In the genomic region with DNA sequence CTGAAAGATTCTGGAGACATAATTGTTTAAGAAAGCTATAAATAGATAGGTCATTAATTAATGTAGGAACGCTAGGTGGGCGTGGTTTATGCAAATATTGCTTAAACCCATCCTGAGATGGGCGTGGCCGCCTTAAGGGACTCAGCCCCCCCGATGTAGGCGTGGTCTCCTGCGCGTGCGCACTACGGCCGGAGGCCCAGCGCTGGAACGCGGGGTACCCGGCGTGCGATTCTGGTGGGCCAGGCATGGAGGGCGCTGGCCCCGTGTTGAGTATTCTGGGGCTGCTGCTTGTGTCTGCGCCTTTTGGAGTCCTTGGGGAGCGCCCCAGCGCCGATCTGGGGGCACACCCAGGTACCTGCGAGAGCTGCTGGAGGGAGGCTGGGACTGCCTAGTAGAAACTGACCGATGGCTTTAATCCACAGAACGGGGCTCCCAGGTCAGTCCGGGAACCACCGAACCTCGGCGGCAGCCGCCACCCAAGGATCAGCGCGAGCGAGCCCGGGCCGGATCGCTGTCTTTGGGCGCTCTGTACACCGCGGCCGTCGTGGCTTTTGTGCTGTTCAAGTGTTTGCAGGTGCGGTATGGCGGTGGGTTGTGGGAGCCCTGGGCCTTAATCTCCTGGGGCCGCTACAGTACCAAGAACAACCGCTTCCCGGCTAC, we compare ENCODE assay signal across 8 mouse cellular contexts. TPM values are rescaled to one million over a fixed set of nuclear protein-coding genes. Genes with fewer than 3 reads are reported as not detected.
DNase-seq lines count a peak whose midpoint lies in the region; ATAC-seq and TF ChIP-seq lines count a peak whose summit lies in the region.

No protein-coding gene starts in this region.

- peak; percentile 91 for ATAC-seq in embryonic facial prominence, embryonic 11.5 days (replicated peaks; ENCODE audit: insufficient number of reproducible peaks, low FRiP score, low TSS enrichment, low read depth)
- ATAC-seq in limb, embryonic 11.5 days (ENCODE audit: insufficient number of reproducible peaks, low FRiP score, low TSS enrichment, low read depth), result peak; percentile 83
- ATAC-seq in midbrain, embryonic 13.5 days, result peak; percentile 90

- H3K9me3 ChIP-seq in embryonic facial prominence, embryonic 11.5 days (replicated peaks; ENCODE audit: control insufficient read depth, low read length), result no peaks in the 10 kb centered on the region
- H3K9me3 ChIP-seq in limb, embryonic 11.5 days (ENCODE audit: control insufficient read depth, low read length), result no peaks in the 10 kb centered on the region
- no peaks in the 10 kb centered on the region for H3K9me3 ChIP-seq in midbrain, embryonic 13.5 days

- peak overlapping the region; percentile 58 for H3K9ac ChIP-seq in embryonic facial prominence, embryonic 11.5 days (replicated peaks; ENCODE audit: low read length)
- peak overlapping the region; percentile 85 for H3K9ac ChIP-seq in limb, embryonic 11.5 days (ENCODE audit: low read length)
- H3K9ac ChIP-seq in midbrain, embryonic 13.5 days (replicated peaks), result peak overlapping the region; percentile 80

- H3K27ac ChIP-seq in embryonic facial prominence, embryonic 11.5 days (replicated peaks; ENCODE audit: low read depth, low read length), result peak overlapping the region; percentile 60
- peak overlapping the region; percentile 82 for H3K27ac ChIP-seq in limb, embryonic 11.5 days (replicated peaks; ENCODE audit: low read depth, low read length)
- H3K27ac ChIP-seq in midbrain, embryonic 13.5 days, result peak overlapping the region; percentile 89
- peak overlapping the region; percentile 47 for H3K27ac ChIP-seq in small intestine, adult 2 months (ENCODE audit: insufficient read depth, low read depth, low read length)

- TF ChIP-seq CTCF in small intestine, adult 2 months (IDR thresholded peaks at IDR 0.05; ENCODE audit: extremely low read depth, insufficient read length, insufficient replicate concordance, low read depth, low read length), result no peak

- peak; percentile 97 for DNase-seq in 3134 (ENCODE audit: extremely low read depth, insufficient read length, low spot score)
- peak; percentile 97 for DNase-seq in adrenal gland, postnatal 25 days
- peak; percentile 99 for DNase-seq in embryonic facial prominence, embryonic 11.5 days (ENCODE audit: low spot score)
- DNase-seq in heart, adult 11 months, result peak; percentile 100
- DNase-seq in kidney, adult 18-20 months, result peak; percentile 99
- peak; percentile 98 for DNase-seq in limb, embryonic 11.5 days (ENCODE audit: low spot score)

- peak overlapping the region; percentile 52 for H3K4me3 ChIP-seq in embryonic facial prominence, embryonic 11.5 days (ENCODE audit: low read depth, low read length)
- H3K4me3 ChIP-seq in limb, embryonic 11.5 days (ENCODE audit: low read depth, low read length), result peak overlapping the region; percentile 71
- peak overlapping the region; percentile 74 for H3K4me3 ChIP-seq in midbrain, embryonic 13.5 days (replicated peaks)
- peak overlapping the region; percentile 90 for H3K4me3 ChIP-seq in small intestine, adult 2 months (ENCODE audit: low read depth, low read length)

- H3K36me3 ChIP-seq in embryonic facial prominence, embryonic 11.5 days (replicated peaks; ENCODE audit: control insufficient read depth, insufficient read depth, low read depth, low read length), result 0 out of 2 replicates have a peak, but pooled peaks cover 3% of the 10 kb centered on the region
- peaks cover 7% of the 10 kb centered on the region; the same call in 1 of the 2 replicates for H3K36me3 ChIP-seq in limb, embryonic 11.5 days (ENCODE audit: control insufficient read depth, insufficient read depth, low read length)
- H3K36me3 ChIP-seq in midbrain, embryonic 13.5 days, result 0 out of 2 replicates have a peak, but pooled peaks cover 9% of the 10 kb centered on the region
- H3K36me3 ChIP-seq in small intestine, adult 2 months (ENCODE audit: control insufficient read depth, insufficient read depth, low read length), result peaks cover 8% of the 10 kb centered on the region; the same call in 1 of the 2 replicates

- peaks cover under 1% of the 10 kb centered on the region for H3K4me1 ChIP-seq in embryonic facial prominence, embryonic 11.5 days (ENCODE audit: control insufficient read depth, insufficient read depth, low read length)
- peaks cover 12% of the 10 kb centered on the region for H3K4me1 ChIP-seq in limb, embryonic 11.5 days (ENCODE audit: control insufficient read depth, insufficient read depth, low read length)
- peaks cover 36% of the 10 kb centered on the region for H3K4me1 ChIP-seq in midbrain, embryonic 13.5 days (replicated peaks)
- H3K4me1 ChIP-seq in small intestine, adult 2 months (ENCODE audit: control insufficient read depth, insufficient read depth, insufficient read length, low read length), result peaks cover 10% of the 10 kb centered on the region

- WGBS in embryonic facial prominence, embryonic 11.5 days, result 1% methylated on average over 47 of the region's 47 CpGs
- WGBS in limb, embryonic 11.5 days, result under 1% methylated on average over 47 of the region's 47 CpGs
- 0% methylated on average over 47 of the region's 47 CpGs for WGBS in midbrain, embryonic 13.5 days
- WGBS in small intestine, adult 2 months, result under 1% methylated on average over 47 of the region's 47 CpGs

- no peaks in the 10 kb centered on the region for H3K27me3 ChIP-seq in embryonic facial prominence, embryonic 11.5 days (ENCODE audit: control insufficient read depth, insufficient read depth, low read length)
- no peaks in the 10 kb centered on the region for H3K27me3 ChIP-seq in limb, embryonic 11.5 days (ENCODE audit: control insufficient read depth, insufficient read depth, low read length)
- H3K27me3 ChIP-seq in midbrain, embryonic 13.5 days, result no peaks in the 10 kb centered on the region
- H3K27me3 ChIP-seq in small intestine, adult 2 months (ENCODE audit: control insufficient read depth, insufficient read depth, low read length), result no peaks in the 10 kb centered on the region

- H3K4me2 ChIP-seq in embryonic facial prominence, embryonic 11.5 days (ENCODE audit: low read depth, low read length), result peak overlapping the region; percentile 61
- H3K4me2 ChIP-seq in limb, embryonic 11.5 days (ENCODE audit: low read depth, severe bottlenecking), result peak overlapping the region; percentile 65
- peak overlapping the region; percentile 67 for H3K4me2 ChIP-seq in midbrain, embryonic 13.5 days (replicated peaks)

- peak; percentile 65; the same call in 1 of the 2 replicates for TF ChIP-seq POLR2A in small intestine, adult 2 months (IDR thresholded peaks at IDR 0.05; ENCODE audit: low read depth, low read length)

RNA-seq across cellular contexts. Expression of gene Ccdc107, which starts 0.6 kb away (rescaled TPM):
- total RNA-seq in adrenal gland, postnatal 25 days (2021), result 54.6 and 58.2 TPM in 2 replicates
- 54.6 and 61.1 TPM in 2 replicates for polyA plus RNA-seq in embryonic facial prominence, embryonic 11.5 days (2014; fragmentation: Nextera tagmentation; extraction: Ambion mirVana)
- 58.3 and 58.9 TPM in 2 replicates for polyA plus RNA-seq in limb, embryonic 11.5 days (2014; fragmentation: Nextera tagmentation; extraction: Ambion mirVana)
- 54.4 and 60.3 TPM in 2 replicates for polyA plus RNA-seq in midbrain, embryonic 13.5 days (2015; fragmentation: Nextera tagmentation; extraction: Ambion mirVana)
- 365 and 503 TPM in 2 replicates for polyA plus RNA-seq in small intestine, adult 2 months (2012; rRNA removed)

RNA-seq across cellular contexts. Expression of gene Arhgef39, which starts 6.2 kb away (rescaled TPM):
- total RNA-seq in adrenal gland, postnatal 25 days (2021), result 4.6 and 7.4 TPM in 2 replicates
- 41.0 and 43.7 TPM in 2 replicates for polyA plus RNA-seq in embryonic facial prominence, embryonic 11.5 days (2014; fragmentation: Nextera tagmentation; extraction: Ambion mirVana)
- polyA plus RNA-seq in limb, embryonic 11.5 days (2014; fragmentation: Nextera tagmentation; extraction: Ambion mirVana), result 45.6 and 48.2 TPM in 2 replicates
- polyA plus RNA-seq in midbrain, embryonic 13.5 days (2015; fragmentation: Nextera tagmentation; extraction: Ambion mirVana), result 15.4 and 16.1 TPM in 2 replicates
- 21.6 and 38.3 TPM in 2 replicates for polyA plus RNA-seq in small intestine, adult 2 months (2012; rRNA removed)

RNA-seq across cellular contexts. Expression of gene Sit1, which starts 9.8 kb away (rescaled TPM):
- total RNA-seq in adrenal gland, postnatal 25 days (2021), result 0.24 TPM in 1 of 2 replicates, not detected in the other
- polyA plus RNA-seq in embryonic facial prominence, embryonic 11.5 days (2014; fragmentation: Nextera tagmentation; extraction: Ambion mirVana), result not detected in 2 replicates
- polyA plus RNA-seq in limb, embryonic 11.5 days (2014; fragmentation: Nextera tagmentation; extraction: Ambion mirVana), result not detected in 2 replicates
- polyA plus RNA-seq in midbrain, embryonic 13.5 days (2015; fragmentation: Nextera tagmentation; extraction: Ambion mirVana), result not detected in 2 replicates
- 0.96 and 1.9 TPM in 2 replicates for polyA plus RNA-seq in small intestine, adult 2 months (2012; rRNA removed)

RNA-seq across cellular contexts. Expression of gene Car9, which starts 13.4 kb away (rescaled TPM):
- total RNA-seq in adrenal gland, postnatal 25 days (2021), result 0.61 TPM in 1 of 2 replicates, not detected in the other
- polyA plus RNA-seq in embryonic facial prominence, embryonic 11.5 days (2014; fragmentation: Nextera tagmentation; extraction: Ambion mirVana), result 0.41 and 0.52 TPM in 2 replicates
- 0.65 and 1.1 TPM in 2 replicates for polyA plus RNA-seq in limb, embryonic 11.5 days (2014; fragmentation: Nextera tagmentation; extraction: Ambion mirVana)
- polyA plus RNA-seq in midbrain, embryonic 13.5 days (2015; fragmentation: Nextera tagmentation; extraction: Ambion mirVana), result 0.19 and 0.27 TPM in 2 replicates
- 36.6 and 47.7 TPM in 2 replicates for polyA plus RNA-seq in small intestine, adult 2 months (2012; rRNA removed)

RNA-seq across cellular contexts. Expression of gene Tpm2, which starts 30.2 kb away (rescaled TPM):
- total RNA-seq in adrenal gland, postnatal 25 days (2021), result 98.8 and 110 TPM in 2 replicates
- 97.9 and 99.1 TPM in 2 replicates for polyA plus RNA-seq in embryonic facial prominence, embryonic 11.5 days (2014; fragmentation: Nextera tagmentation; extraction: Ambion mirVana)
- polyA plus RNA-seq in limb, embryonic 11.5 days (2014; fragmentation: Nextera tagmentation; extraction: Ambion mirVana), result 104 and 110 TPM in 2 replicates
- polyA plus RNA-seq in midbrain, embryonic 13.5 days (2015; fragmentation: Nextera tagmentation; extraction: Ambion mirVana), result 13.2 TPM in 2 replicates
- polyA plus RNA-seq in small intestine, adult 2 months (2012; rRNA removed), result 31.6 and 37.0 TPM in 2 replicates

Comparison
In these comparisons a context has a peak if more than half of its experiments do, and no peak if none do; other contexts are left out.
1. Peak in every context shown above with its lines: DNase-seq, ATAC-seq, H3K4me3 ChIP-seq and H3K27ac ChIP-seq.